Mouse (Mus musculus): Measurements from ENCODE around the gene Hc.

GRCm38 (mm10) chr2:35058325-35058724 lies 2.9 kb downstream of the Hc start:
- TF ChIP-seq POLR2A (IDR thresholded peaks at IDR 0.05; ENCODE audit: borderline replicate concordance, extremely low read depth, low read depth, low read length) (no peak), CTCF (IDR thresholded peaks at IDR 0.05; ENCODE audit: insufficient read depth, low read length) (no peak)
